Mouse (Mus musculus) stomach, postnatal 0 days (tissue): Measurements from ENCODE around the gene Afap1l2.

ENCODE experiments used
- CTCF ChIP-seq: IDR thresholded peaks from 2 replicates; pipeline ENCODE4 v1.5.1; 2016; ENCODE audit warnings: antibody characterized with exemption, low read depth, mild to moderate bottlenecking, moderate library complexity
- EP300 ChIP-seq: optimal IDR thresholded peaks from 2 replicates; pipeline ENCODE3; 2016; ENCODE audit warnings: antibody characterized with exemption

DNA sequence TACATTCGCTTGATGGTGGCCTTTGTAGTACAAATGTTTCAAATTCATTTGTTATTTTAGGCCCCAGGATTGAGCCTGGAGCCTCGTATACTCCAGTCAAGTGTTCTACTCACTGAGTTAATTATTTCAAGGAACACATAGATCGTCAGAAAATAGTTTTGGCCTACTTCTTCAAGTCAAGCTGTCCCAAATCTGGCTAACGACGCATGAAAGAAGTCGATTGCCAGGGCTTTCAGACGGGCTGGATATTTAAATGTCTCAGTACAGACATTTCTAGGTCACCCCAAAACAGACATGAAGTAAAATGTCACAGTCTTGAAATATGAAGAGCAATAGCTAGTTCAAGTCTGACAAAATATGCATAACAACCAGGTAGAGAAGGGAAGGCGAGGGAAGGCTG is 44.9 kb upstream of the Afap1l2 start:
- TF ChIP-seq CTCF: no peak
- no peak for TF ChIP-seq EP300
